Mouse (Mus musculus) hindbrain, embryonic 13.5 days (tissue): ENCODE measurements around the gene Fbxl15. TPM values are rescaled to one million over a fixed set of nuclear protein-coding genes. Genes with fewer than 3 reads are reported as not detected.

Experiments
- ATAC-seq: fragments of 200-750 bp; cut with Nextera tagmentation; 2 replicates; pipeline ENCODE4 v1.8.0; 2017; ENCODE audit warnings: moderate TSS enrichment; ENCODE audit not compliant: low FRiP score
- H3K27ac ChIP-seq: fragments of 300-500 bp; sonication (generic); 2 replicates; pipeline ENCODE4 v1.5.1; 2015; ENCODE audit warnings: inconsistent platforms, mild to moderate bottlenecking, moderate library complexity
- H3K27me3 ChIP-seq: fragments of 300-500 bp; sonication (generic); 2 replicates; pipeline ENCODE4 v1.6.1; 2015; ENCODE audit warnings: mild to moderate bottlenecking, inconsistent platforms
- H3K36me3 ChIP-seq: fragments of 300-500 bp; sonication (generic); 2 replicates; pipeline ENCODE4 v1.6.1; 2015; ENCODE audit warnings: mild to moderate bottlenecking, inconsistent platforms
- H3K4me1 ChIP-seq: fragments of 300-500 bp; sonication (generic); replicated peaks from 2 replicates; pipeline ENCODE4 v1.6.1; 2015; ENCODE audit warnings: inconsistent platforms
- H3K4me2 ChIP-seq: fragments of 300-500 bp; sonication (generic); 2 replicates; pipeline ENCODE4 v1.6.1; 2015; ENCODE audit warnings: inconsistent platforms, mild to moderate bottlenecking, moderate library complexity
- H3K4me3 ChIP-seq: fragments of 300-500 bp; sonication (generic); 2 replicates; pipeline ENCODE4 v1.5.1; 2015; ENCODE audit warnings: mild to moderate bottlenecking, inconsistent platforms
- H3K9ac ChIP-seq: fragments of 300-500 bp; sonication (generic); 2 replicates; pipeline ENCODE4 v1.6.1; 2015; ENCODE audit warnings: mild to moderate bottlenecking, inconsistent platforms
- H3K9me3 ChIP-seq: fragments of 300-500 bp; sonication (generic); 2 replicates; pipeline ENCODE4 v1.6.1; 2016; ENCODE audit warnings: inconsistent platforms
- WGBS: fragments of 180-500 bp; shearing (Covaris S2); methylation state at CpG from one replicate; pipeline ENCODE4 v1.1.7; 2015; 5-methylcytosine and 5-hydroxymethylcytosine counted together
- polyA plus RNA-seq: library from polyadenylated mRNA; unstranded; fragments of >200 nt; fragmentation: Nextera tagmentation; extraction: Ambion mirVana; gene quantifications from 2 replicates; pipeline ENCODE4 v1.2.1, GENCODE M21; 2015

The Fbxl15 gene
- polyA plus RNA-seq, 1 experiment from 2014 or later: 39.8 TPM

DNA sequence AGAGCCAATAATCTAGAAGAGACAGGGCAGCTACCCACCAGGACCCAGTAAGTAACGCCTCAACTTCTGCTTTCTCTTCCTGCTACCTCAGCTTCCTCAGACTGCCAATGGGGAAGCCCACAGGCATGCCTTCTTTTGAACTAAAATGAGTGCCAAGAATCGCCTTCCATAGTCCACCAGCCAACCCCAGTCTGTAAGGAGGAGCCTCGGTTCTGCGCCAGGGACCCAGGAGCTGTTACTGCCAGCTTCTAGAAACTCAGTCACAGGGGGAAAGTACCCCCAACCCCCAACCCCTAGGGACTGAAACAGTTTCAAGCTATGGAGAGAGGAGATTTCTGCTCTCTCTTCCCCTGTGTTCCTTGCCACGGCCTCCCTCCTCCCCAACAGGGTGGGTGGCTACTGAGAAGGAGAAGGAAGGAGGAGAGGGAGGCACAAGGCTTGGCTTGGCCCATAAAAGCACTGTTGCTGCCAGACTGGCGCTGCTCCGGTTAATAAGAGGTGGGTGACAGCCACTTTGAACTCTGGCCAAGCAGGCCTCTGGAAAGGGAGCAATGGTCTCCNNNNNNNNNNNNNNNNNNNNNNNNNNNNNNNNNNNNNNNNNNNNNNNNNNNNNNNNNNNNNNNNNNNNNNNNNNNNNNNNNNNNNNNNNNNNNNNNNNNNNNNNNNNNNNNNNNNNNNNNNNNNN is 11.4 kb downstream of the Fbxl15 start:
- WGBS: 77% methylated on average over 7 of the region's 7 CpGs
- H3K4me1 ChIP-seq: peaks cover 27% of the 10 kb centered on the region
- H3K4me2 ChIP-seq: peak overlapping the region; percentile 69
- H3K27me3 ChIP-seq: peaks cover 14% of the 10 kb centered on the region
- H3K27ac ChIP-seq: peak overlapping the region; percentile 69
- peak overlapping the region; percentile 55 for H3K9ac ChIP-seq
- H3K36me3 ChIP-seq: no peaks in the 10 kb centered on the region
- H3K9me3 ChIP-seq: no peaks in the 10 kb centered on the region
- H3K4me3 ChIP-seq: peak overlapping the region; percentile 73
- no peak; the same call in 1 of the 2 replicates for ATAC-seq

DNA sequence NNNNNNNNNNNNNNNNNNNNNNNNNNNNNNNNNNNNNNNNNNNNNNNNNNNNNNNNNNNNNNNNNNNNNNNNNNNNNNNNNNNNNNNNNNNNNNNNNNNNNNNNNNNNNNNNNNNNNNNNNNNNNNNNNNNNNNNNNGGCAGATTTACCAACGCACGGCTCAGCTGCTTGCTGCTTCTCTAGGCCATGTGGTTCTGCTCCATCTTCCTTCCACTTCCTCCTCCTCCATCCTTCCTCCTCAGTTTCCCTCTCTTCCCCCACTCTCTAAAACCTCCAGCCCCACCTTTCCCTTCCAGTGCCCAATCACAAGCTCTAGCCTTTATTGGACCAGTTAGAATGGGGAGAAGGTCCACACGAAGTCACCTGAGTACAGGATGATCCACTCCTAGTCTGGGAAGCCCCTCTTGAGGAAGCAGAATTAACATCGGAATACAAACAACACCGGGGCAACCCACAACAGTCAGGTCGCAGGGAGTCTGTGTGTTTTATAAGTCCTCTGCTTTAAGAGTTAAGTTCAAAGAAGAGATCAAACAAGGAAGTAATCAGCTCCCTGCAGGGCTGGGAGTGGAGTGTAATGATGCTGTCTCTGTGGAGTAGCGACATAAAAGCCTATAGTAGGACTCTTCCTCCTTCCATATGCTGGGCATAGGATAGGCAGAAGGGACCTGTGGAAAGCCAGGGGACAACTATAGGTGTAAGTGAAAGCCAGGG is 16.9 kb downstream of the Fbxl15 start:
- H3K36me3 ChIP-seq: no peaks in the 10 kb centered on the region
- no peak overlapping the region for H3K27ac ChIP-seq
- peaks cover 20% of the 10 kb centered on the region for H3K4me1 ChIP-seq
- no peak overlapping the region for H3K4me2 ChIP-seq
- H3K9ac ChIP-seq: no peak overlapping the region
- WGBS: 27% methylated on average over 7 of the region's 7 CpGs
- no peak for ATAC-seq
- no peak overlapping the region for H3K4me3 ChIP-seq
- no peaks in the 10 kb centered on the region for H3K9me3 ChIP-seq
- peaks cover 34% of the 10 kb centered on the region for H3K27me3 ChIP-seq

DNA sequence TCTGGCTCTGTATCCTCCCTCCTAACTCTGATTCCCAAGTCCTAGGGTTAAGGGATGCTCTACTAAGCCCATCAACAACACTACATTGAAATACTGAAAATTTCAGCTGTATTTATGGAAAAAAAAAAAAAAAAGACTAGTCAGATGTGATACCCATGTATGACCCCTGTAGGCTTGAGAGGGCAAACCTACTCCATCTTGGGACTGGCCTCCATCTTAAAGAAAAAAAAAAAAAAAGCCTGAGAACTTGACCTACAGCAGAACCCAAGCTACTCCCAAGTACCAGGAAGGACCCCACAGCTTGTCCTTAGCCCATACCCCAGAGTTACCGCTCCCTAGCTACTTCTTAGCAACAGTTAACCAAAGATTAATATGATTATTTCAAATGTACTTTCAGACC is 19.2 kb downstream of the Fbxl15 start:
- ATAC-seq: no peak
- 97% methylated on average over 1 of the region's 1 CpGs for WGBS
- Histone ChIP-seq H3K9me3 (no peaks in the 10 kb centered on the region), H3K4me2 (no peak overlapping the region), H3K27ac (no peak overlapping the region), H3K4me1 (peaks cover 25% of the 10 kb centered on the region), H3K4me3 (no peak overlapping the region), H3K36me3 (no peaks in the 10 kb centered on the region), H3K9ac (no peak overlapping the region), H3K27me3 (peaks cover 45% of the 10 kb centered on the region)

DNA sequence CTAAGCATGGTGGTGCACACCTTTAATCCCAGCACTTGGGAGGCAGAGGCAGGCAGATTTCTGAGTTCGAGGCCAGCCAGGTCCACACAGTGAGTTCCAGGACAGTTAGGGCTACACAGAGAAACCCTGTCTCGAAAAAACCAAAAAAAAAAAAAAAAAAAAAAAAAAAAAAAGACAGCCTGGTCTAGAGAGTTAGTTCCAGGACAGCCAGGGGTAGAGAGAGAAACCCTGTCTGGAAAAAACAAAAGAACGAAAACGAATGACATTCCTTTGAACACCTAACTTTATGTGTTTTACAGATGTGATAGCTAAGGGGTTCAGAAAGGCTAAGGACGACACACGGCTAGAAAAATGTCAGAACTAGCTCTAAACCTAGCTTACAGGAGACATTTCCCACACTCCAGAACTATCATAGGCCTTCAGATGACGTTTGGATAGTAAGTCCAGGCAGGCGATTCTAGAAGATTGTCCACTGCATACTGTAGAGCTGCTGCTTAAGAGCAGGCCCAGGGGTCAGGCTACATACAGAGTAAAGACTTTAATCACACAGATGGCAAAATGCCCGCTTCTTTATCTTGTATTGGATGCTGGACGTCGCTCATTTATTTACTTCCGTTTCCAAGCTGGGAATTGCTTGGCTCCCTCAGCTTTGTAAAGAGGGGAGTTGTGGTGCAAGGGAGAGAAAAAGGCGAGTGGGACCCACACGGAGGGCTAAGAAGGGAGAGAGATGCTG is 20.1 kb downstream of the Fbxl15 start:
- Histone ChIP-seq H3K4me2 (peak overlapping the region; percentile 87), H3K4me1 (peaks cover 25% of the 10 kb centered on the region), H3K36me3 (no peaks in the 10 kb centered on the region), H3K27me3 (peaks cover 54% of the 10 kb centered on the region), H3K9ac (peak overlapping the region; percentile 90), H3K4me3 (peak overlapping the region; percentile 73), H3K27ac (peak overlapping the region; percentile 95), H3K9me3 (no peaks in the 10 kb centered on the region)
- 33% methylated on average over 14 of the region's 14 CpGs for WGBS
- 0 out of 2 replicates have a peak, but pooled peaks have one; percentile 3 for ATAC-seq

DNA sequence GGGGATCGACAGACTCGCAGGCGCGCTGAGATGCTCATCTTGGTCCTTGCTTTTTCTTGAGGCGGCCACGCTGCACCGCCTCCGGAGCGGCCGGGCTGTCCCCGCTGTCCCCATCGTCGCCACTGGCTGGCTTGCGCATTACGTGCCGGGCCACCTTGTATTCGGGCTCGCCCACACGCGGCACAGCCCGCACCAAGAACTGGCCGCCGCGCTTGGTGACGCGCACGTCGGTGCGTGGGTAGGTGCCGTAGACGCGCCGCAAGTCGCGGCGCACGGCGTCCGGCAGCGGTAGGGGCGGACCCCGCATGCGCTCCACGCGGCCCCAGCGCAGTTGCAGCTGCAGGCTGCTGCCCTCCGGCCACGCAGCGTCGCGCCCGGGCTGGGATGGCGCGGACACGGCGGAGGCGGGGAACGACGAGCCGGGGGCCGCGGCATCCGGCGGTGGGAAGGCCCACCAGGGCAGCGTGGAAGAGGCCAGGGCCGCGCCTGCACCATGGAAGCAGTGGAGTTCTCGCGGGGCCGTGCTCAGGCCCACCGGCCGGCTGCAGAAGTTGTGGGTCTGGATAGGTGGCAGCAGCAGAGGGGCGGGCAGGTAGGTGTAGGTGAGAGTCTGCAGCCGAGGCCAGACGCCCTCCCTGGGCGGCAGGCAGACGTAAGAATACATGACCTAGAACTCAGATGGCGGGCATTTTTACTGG is 20.9 kb downstream of the Fbxl15 start:
- H3K27ac ChIP-seq: peak overlapping the region; percentile 95
- peak overlapping the region; percentile 87 for H3K4me2 ChIP-seq
- H3K9me3 ChIP-seq: no peaks in the 10 kb centered on the region
- peaks cover 51% of the 10 kb centered on the region for H3K27me3 ChIP-seq
- H3K9ac ChIP-seq: peak overlapping the region; percentile 90
- peak overlapping the region; percentile 73 for H3K4me3 ChIP-seq
- H3K36me3 ChIP-seq: no peaks in the 10 kb centered on the region
- under 1% methylated on average over 58 of the region's 78 CpGs for WGBS
- H3K4me1 ChIP-seq: peaks cover 25% of the 10 kb centered on the region
- peak; percentile 92 for ATAC-seq

DNA sequence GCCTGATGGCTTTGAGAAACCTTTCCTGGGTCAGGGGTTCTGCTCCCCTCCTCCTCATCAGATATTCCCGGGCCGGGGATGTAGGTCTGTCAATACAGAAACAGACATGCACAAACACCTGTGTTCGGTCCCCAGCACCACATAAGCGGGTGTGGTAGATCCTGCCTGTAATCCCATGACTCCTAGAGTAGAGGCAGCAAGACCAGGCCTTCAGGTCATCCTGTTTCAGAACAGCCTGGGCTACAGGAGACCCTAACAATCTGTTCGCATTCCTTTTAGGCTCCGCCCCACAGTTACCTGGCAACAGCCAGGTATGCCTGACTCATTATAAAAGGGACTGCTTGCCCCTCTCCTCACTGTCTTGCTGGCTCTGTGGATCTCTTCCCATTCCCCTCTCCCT is 21.6 kb downstream of the Fbxl15 start:
- peak overlapping the region; percentile 87 for H3K4me2 ChIP-seq
- peak; percentile 47 for ATAC-seq
- 22% methylated on average over 6 of the region's 6 CpGs for WGBS

DNA sequence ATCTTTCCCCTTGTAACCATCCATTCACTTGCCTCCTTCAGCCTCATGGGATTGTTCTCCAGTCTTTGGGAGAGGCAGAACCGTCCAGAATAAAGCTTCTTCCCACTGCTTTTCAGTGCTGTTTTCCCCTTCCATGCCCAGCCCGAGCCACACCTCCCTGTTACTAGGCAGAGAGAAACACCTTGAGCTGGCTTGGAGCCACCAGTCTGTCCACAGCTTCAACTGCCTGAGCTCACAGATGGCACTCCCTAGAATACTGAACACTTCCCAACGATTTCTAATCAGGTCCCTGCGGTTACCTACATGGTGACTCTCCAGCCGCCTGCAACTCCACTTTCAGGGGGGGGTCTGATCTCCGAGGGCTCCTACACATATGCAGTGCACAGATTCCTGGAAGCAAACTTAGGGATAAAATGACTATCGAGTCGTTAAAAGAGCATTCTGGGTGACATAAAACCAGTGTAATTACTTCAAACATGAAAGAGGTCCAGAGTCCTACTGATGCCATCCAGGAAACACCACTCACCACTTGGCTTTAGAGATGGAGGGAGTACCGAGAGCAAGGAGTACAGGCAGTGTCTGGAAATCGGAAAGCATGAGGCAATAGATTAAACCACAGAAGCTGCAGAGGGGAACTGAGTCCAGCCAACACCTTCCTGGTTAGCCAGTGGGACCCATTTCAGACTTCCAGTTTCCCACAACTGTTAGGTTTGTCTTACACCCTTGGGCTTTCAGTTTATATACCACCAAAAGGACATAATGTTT is 22.4 kb downstream of the Fbxl15 start, which contains the start of gene 2310034G01Rik:
2310034G01Rik (minus strand) TSS at position 135 of the 765 bp plus-strand sequence.
- Histone ChIP-seq H3K9me3 (no peaks in the 10 kb centered on the region), H3K36me3 (no peaks in the 10 kb centered on the region), H3K4me3 (peak within 1 kb of the TSS; percentile 73), H3K4me1 (peaks cover 25% of the 10 kb centered on the region), H3K27ac (peak within 1 kb of the TSS; percentile 95), H3K27me3 (peaks cover 40% of the 10 kb centered on the region), H3K4me2 (peak within 1 kb of the TSS; percentile 87), H3K9ac (peak within 1 kb of the TSS; percentile 90)
- ATAC-seq: no peak
- WGBS: 69% methylated on average over 10 of the region's 10 CpGs

More for the DNA sequence above, 21.6 kb downstream of the Fbxl15 start:
- Histone ChIP-seq H3K27me3 (peaks cover 46% of the 10 kb centered on the region), H3K4me1 (peaks cover 25% of the 10 kb centered on the region), H3K27ac (peak overlapping the region; percentile 95; the same call in 1 of the 2 replicates), H3K4me3 (peak overlapping the region; percentile 73), H3K36me3 (no peaks in the 10 kb centered on the region), H3K9me3 (no peaks in the 10 kb centered on the region), H3K9ac (peak overlapping the region; percentile 90)

DNA sequence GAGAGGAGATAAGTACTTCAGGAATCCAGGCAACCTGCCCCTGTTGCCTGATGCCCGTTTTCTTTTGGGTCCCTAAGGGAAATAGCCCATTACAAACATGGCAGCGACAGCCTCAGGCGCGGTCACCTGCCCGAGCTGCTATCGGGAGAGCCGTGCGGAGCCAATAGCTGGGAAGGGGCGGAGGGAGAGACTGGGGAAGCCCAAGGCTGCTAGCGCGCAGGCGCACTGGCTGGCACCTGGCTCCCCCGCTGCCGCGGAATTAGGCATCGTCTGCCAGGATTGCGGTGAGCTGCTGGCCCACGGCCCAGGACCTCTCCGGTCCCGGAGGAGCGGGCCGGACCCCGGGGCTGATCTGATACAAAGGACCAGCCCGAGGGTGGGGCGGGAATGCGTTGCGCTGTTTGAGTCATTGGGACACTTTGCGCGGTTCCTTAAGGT is 28.7 kb downstream of the Fbxl15 start:
- ATAC-seq: peak; percentile 92
- WGBS: 2% methylated on average over 29 of the region's 29 CpGs
- Histone ChIP-seq H3K4me3 (peak overlapping the region; percentile 57), H3K27me3 (peaks cover 31% of the 10 kb centered on the region), H3K9ac (peak overlapping the region; percentile 81), H3K4me2 (peak overlapping the region; percentile 66), H3K9me3 (no peaks in the 10 kb centered on the region), H3K27ac (peak overlapping the region; percentile 64; the same call in 1 of the 2 replicates), H3K36me3 (no peaks in the 10 kb centered on the region), H3K4me1 (peaks cover 16% of the 10 kb centered on the region)

DNA sequence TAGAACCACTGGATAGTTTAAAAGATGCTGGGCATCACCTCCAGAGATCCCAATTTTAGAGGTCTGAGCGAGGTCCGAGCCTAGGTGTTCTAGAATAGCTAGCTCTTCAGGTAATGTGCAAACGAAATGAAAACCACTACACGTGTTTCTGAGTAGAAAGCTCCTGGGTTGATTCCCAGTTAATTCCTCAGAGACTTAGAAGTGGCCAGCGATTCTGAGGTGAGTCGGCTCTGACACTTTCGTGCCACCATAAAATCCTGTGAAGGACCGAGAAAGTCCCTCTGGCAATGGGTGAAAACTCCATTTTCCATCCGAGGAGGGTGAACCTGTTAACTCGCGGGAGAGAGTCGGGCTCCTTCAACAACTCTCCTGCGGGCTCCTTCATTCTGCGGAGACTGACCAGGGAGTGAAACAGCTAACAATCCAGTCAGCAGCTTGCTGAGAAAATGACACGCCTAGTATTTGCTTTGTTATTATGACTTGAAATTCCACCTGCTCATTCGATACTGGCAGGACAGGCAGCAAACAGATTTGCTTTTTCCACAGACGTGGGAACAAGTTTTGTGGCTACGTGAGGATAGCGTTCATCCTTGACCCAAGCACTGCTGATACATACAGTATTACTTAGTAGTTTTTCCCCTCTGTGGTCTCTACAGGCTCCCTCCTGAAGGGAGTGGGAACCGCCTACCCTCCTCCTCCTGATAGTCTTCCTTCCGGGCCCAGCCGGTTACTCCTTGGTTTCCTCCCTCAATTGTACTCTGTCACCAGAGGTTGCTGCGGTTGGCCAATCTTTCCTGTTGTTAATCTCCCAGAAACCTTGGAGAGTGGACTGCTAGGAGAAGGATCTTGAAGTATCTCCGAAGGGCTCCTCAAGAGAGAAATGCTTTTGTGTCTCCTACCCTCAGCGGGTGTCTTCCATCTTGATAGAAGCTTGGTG is 29.6 kb downstream of the Fbxl15 start:
- WGBS: 22% methylated on average over 25 of the region's 25 CpGs

DNA sequence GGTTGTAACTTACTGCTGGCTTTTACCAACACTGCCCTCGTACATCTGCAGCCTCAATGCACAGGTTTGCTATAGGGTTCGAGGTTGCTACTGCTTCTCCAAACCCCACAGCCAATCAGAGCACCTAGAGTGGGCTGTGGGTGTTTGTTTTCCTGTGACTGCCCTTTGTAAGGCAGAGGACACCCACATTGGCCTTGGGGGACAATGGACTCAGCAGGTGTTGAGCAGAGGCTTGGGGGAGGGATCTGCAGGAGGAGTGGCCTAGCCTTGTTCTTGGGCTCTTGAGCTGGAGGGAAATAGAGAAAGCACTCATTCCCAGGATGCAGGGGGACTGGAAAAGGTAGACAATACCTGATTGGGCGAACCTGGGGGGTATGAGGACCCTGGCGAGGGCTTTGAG is 30.4 kb downstream of the Fbxl15 start:
- no peak overlapping the region for H3K4me3 ChIP-seq
- no peaks in the 10 kb centered on the region for H3K9me3 ChIP-seq
- H3K27me3 ChIP-seq: peaks cover 21% of the 10 kb centered on the region
- H3K9ac ChIP-seq: no peak overlapping the region
- WGBS: 58% methylated on average over 4 of the region's 4 CpGs
- H3K36me3 ChIP-seq: no peaks in the 10 kb centered on the region
- peaks cover 16% of the 10 kb centered on the region for H3K4me1 ChIP-seq
- no peak; the same call in 1 of the 2 replicates for ATAC-seq
- H3K4me2 ChIP-seq: no peak overlapping the region
- no peak overlapping the region for H3K27ac ChIP-seq

More for the DNA sequence above, 29.6 kb downstream of the Fbxl15 start:
- peaks cover 27% of the 10 kb centered on the region for H3K27me3 ChIP-seq
- H3K4me2 ChIP-seq: peak overlapping the region; percentile 66
- no peaks in the 10 kb centered on the region for H3K9me3 ChIP-seq
- H3K4me1 ChIP-seq: peaks cover 16% of the 10 kb centered on the region
- H3K9ac ChIP-seq: peak overlapping the region; percentile 81
- peak overlapping the region; percentile 57 for H3K4me3 ChIP-seq
- no peaks in the 10 kb centered on the region for H3K36me3 ChIP-seq
- no peak overlapping the region for H3K27ac ChIP-seq
- ATAC-seq: no peak
